Mouse (Mus musculus): Measurements from ENCODE around the gene Sncb.

GRCm38 (mm10) chr13:54760906-54761305 is 5.5 kb downstream of the Sncb start:
- no peak for TF ChIP-seq CTCF (IDR thresholded peaks at IDR 0.05; ENCODE audit: low read depth, low read length)
- TF ChIP-seq POLR2A (IDR thresholded peaks at IDR 0.05; ENCODE audit: borderline replicate concordance, low read depth, low read length) = no peak
